Mouse (Mus musculus): ENCODE data around the gene Wdr12. TPM values are rescaled to one million over a fixed set of nuclear protein-coding genes. Genes with fewer than 3 reads are reported as not detected.

Gene Wdr12
- polyA plus RNA-seq, 1 experiment from 2014 or later, result 52.3 TPM

DNA sequence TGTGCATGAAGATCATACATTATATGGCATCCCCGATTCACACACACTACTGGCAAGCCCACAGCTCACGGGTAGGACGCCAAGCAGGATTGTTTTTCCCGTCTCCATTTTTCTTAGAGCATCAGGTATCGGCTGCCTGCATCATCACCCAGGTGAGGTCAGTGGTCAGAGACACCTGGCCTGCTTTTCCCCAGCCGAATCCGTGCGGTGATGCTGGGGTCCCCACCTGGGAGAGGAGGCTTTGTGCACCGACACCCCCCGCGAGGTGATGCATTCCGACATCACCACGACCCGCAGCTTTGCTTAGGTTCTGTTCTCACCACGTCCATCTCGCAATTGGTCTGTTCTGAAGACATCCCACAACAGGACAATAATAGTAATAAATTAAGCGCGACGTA is 56.0 kb downstream of the Wdr12 start:
- 3% methylated on average over 19 of the region's 19 CpGs for WGBS
- H3K27ac ChIP-seq (replicated peaks; ENCODE audit: low read depth, low read length), result no peak overlapping the region
- H3K36me3 ChIP-seq (ENCODE audit: control insufficient read depth, insufficient read depth, low read length), result no peaks in the 10 kb centered on the region
- no peaks in the 10 kb centered on the region for H3K4me1 ChIP-seq (ENCODE audit: control insufficient read depth, insufficient read depth, low read length)
- ATAC-seq (ENCODE audit: insufficient number of reproducible peaks, low FRiP score, low TSS enrichment, low read depth) (peak; percentile 39; the same call in 1 of the 2 replicates), DNase-seq (ENCODE audit: low spot score) (no peak)
- peak overlapping the region; percentile 90 for H3K4me2 ChIP-seq (ENCODE audit: low read depth, severe bottlenecking)
- H3K27me3 ChIP-seq (ENCODE audit: control insufficient read depth, insufficient read depth, low read length), result peaks cover 5% of the 10 kb centered on the region
- peak overlapping the region; percentile 77 for H3K9ac ChIP-seq (ENCODE audit: low read length)
- H3K9me3 ChIP-seq (ENCODE audit: control insufficient read depth, low read length), result no peaks in the 10 kb centered on the region
- peak overlapping the region; percentile 58 for H3K4me3 ChIP-seq (ENCODE audit: low read depth, low read length)

DNA sequence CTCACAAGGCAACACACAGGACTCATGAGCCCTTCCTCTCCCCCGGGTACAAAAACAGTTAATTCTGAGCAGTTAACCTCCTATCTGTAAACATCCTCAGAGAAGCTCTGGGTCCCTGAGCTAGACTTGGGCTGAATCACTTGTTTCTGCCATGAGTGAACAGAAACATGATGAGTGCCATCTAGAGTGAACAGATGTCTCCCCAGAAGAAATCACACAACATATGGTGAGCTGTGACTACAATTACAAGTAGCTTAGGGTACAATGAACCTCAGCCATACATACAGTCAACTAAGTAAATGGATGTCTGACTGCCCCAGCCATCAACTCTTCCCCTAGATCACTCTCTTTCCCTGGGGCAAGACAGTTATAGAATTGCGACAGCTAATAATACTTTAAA is 63.4 kb downstream of the Wdr12 start:
- ATAC-seq (ENCODE audit: insufficient number of reproducible peaks, low FRiP score, low TSS enrichment, low read depth) (no peak), DNase-seq (ENCODE audit: low spot score) (no peak)
- Histone ChIP-seq H3K4me2 (ENCODE audit: low read depth, severe bottlenecking) (no peak overlapping the region), H3K27me3 (ENCODE audit: control insufficient read depth, insufficient read depth, low read length) (no peaks in the 10 kb centered on the region), H3K4me1 (ENCODE audit: control insufficient read depth, insufficient read depth, low read length) (no peaks in the 10 kb centered on the region), H3K9me3 (ENCODE audit: control insufficient read depth, low read length) (no peaks in the 10 kb centered on the region), H3K36me3 (ENCODE audit: control insufficient read depth, insufficient read depth, low read length) (no peaks in the 10 kb centered on the region), H3K9ac (ENCODE audit: low read length) (no peak overlapping the region), H3K27ac (replicated peaks; ENCODE audit: low read depth, low read length) (no peak overlapping the region), H3K4me3 (ENCODE audit: low read depth, low read length) (no peak overlapping the region)
- WGBS, result 89% methylated on average over 2 of the region's 2 CpGs

Other genes starting within 250 kb of the Wdr12 start
- 14.7 and 16.0 TPM in 2 replicates for gene Fam117b, start 185.6 kb downstream of the Wdr12 start, polyA plus RNA-seq (2014; fragmentation: Nextera tagmentation; extraction: Ambion mirVana)
- gene Ica1l, start 55.5 kb downstream of the Wdr12 start, polyA plus RNA-seq (2014; fragmentation: Nextera tagmentation; extraction: Ambion mirVana), result 0.84 and 1.2 TPM in 2 replicates
- gene Carf, start 398 bp downstream of the Wdr12 start, polyA plus RNA-seq (2014; fragmentation: Nextera tagmentation; extraction: Ambion mirVana), result 5.3 and 6.6 TPM in 2 replicates
- gene Nbeal1, start 82.0 kb upstream of the Wdr12 start, polyA plus RNA-seq (2014; fragmentation: Nextera tagmentation; extraction: Ambion mirVana), result 6.9 and 7.2 TPM in 2 replicates
- gene Cyp20a1, start 244.7 kb upstream of the Wdr12 start, polyA plus RNA-seq (2014; fragmentation: Nextera tagmentation; extraction: Ambion mirVana), result 12.8 and 18.7 TPM in 2 replicates